Mouse (Mus musculus) brain, embryonic 18.5 days (tissue): ENCODE results near the gene Tnf.
"Not testable (repeated sequence)": the region's sequence is repeated elsewhere in the genome, so short reads cannot be mapped to it uniquely, and the experiment has no call there.

Experiments
- DNase-seq: peaks from one replicate; pipeline ENCODE4 v3.0.0-alpha.2; 2012; ENCODE audit warnings: low read depth, low spot score

The Tnf gene

DNA sequence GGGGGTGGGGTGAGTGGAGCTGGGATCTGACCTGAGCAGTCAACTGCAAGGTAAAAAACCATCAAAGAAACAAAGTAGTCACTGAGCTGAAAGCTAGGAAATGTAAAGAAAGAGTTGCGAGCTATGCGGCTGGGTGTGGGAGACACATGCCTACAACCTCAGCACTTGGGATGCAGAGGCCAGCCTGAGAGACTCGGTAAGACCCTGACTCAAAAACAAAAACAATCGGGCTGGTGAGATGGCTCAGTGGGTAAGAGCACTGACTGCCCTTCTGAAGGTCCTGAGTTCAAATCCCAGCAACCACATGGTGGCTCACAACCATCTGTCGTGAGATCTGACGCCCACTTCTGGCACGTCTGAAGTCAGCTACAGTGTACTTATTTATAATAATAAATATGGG lies 32.3 kb upstream of the Tnf start:
- DNase-seq = not testable (repeated sequence)

DNA sequence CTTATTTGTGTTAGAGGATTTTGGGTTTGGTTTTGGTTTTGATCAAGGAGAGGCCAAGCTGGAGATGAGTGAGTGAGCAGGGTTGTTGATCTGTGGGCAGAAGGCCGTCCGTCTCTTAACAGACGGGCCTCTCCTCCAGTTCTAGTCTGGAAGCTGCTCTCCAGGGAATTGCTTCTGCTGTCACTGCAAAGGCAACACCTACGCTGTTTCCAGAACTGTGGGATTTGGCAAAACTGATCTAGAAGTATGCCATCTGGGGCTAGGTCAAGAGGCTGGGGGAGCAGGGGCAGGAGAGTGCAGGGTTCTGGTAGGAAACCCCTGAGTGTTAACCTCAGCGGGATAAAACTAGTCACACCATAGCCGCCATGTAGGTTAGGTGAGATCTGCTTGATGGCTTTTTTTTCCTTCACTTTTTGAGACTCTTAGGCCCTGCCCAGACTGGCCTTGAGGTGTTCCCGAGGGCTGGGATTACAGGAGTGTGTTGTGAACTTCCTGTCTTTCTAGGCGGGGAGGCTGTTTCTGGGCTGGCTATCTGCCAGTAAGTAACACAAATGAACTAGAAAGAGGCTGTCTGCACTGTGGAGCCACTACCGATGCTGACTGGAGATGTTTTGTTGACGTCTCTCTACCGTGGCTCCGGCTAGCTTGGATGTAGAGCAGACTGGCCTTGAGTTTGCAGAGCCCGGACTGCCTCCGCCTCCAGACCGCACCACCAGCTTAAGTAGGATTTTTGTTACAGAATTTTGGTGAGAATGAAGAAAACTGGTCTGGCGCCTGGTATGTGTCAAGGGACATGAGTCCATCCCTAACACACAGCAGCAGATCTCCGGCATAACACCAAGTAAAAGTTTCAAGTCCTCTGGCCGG lies 31.5 kb upstream of the Tnf start, which contains the start of gene Atp6v1g2:
Atp6v1g2 (plus strand) TSS at position 547 of the 867 bp plus-strand sequence.
- no peak for DNase-seq

DNA sequence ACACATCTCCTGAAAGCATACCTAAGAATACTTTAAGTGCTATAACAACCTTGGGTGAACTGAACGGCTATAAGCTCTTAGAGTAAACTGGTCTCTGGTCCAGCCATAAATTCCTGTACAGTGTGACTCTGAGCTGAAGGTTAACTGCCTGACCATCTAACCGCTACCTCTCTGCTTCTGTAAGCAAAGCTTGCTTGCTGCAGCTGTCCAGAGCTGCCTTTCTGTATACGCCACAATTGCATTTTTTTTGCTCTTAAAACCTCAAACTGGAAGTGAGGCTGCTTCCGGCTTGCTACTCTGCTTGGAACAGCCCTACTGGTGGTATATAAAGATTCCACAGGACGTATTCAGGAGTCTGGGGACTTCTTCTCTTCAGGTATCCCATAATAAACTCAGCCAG lies 30.9 kb upstream of the Tnf start:
- DNase-seq = no peak

DNA sequence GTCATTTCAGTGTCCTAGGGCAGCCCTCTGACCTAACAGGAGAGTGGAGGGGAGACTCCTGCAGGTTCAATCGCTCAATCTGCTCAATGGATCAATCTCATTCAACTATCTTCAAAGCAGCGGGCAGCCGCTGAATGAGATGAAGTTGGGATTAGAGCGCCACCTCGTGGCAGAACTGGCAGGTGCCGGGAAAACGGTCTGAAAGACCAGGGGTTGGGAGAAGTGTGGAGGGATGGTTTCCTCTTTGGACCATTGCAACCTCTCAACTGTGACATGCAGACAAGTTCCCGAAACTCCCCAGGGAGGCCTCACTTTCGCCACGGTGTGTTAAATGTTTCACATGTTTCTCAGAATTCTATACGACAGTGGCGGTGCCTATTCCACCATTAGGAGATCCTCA lies 30.2 kb upstream of the Tnf start:
- DNase-seq = peak; percentile 34

DNA sequence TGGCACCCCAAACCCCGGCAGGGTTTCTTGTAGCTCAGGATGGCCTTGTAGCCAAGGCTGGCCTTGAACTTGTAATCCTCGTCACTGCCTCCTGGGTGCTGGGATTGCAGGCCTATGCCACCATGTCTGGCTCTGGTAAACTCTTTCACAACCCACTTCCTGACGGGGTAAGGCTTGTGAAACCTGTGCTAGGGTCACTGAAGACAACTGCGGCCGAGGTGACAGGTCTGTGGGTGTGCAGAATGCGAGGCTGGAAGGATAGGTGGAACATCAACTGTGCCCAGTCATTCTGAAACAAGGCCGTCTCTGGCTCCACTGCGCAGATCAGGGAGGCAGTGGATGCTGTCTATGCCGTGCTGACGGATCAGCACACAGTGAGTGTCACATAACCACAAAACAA lies 29.2 kb upstream of the Tnf start:
- no peak for DNase-seq

DNA sequence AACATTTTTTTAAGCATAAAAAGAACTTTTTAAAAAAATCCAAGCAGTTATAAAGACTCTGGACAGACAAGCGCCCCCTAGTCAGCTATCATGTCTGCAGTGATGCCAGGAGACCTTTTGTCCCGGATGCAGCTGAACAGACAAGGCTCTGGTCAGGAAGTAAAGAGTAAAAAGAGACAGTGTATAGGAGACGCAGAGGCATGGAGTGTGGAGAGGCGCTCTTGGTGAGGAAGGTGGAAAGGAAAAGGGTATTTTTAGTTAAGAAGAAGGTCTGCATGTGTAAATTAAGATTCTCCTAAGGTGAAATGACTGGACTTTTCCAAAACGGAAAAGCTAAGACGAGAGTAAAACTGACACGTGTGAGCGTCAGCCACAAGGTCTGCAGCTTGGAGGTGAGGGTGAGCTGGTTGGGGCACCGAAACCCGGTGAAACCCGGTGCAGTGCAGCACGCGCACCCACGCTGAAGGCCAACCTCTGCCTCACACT lies 24.8 kb upstream of the Tnf start:
- DNase-seq = no peak

- DNase-seq = no peak
Measured at GRCm38 (mm10) chr17:35225456-35225855, 23.6 kb upstream of the Tnf start.

GRCm38 (mm10) chr17:35224641-35225040 lies 22.8 kb upstream of the Tnf start:
- DNase-seq = no peak

GRCm38 (mm10) chr17:35222299-35222698 lies 20.5 kb upstream of the Tnf start:
- no peak for DNase-seq

DNA sequence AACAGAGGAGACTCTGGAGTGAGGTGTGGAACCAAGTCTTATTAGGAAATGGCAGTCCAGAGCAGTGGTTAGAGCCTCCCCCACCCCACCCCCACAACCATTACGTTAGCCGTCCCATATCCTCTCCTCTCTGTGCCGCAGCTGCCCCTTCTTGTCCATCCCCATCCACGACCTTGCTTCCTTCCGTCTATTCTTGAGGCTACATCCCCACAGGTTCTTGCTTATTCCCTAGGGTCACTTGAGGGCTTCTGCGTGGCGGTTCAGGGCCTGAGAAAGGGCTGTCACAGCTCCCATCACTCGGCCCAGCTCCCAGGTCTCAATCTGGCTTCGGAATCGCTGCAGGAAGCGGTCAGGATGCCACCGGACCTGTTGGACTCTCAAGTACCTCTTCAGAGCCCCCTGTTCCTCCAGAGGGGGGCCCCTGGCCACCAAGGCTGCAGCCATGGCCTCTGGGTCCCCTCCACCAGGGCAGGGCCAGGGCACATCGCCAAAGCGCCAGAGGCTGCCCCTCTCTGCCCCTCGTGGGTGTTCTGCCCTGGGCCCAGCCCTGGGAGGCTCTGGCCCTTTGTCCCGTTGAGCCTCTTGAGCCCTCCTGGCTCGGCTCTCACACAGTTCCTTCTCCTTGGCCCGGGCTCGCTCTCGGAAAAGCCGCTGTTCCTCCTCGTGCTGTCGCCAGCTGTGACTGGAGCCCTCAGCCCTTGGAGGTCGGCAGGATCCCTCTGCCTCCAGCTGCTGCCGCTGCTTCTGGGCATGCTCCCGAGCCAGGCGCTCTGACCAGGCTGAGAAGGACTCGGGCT lies 18.5 kb upstream of the Tnf start, which contains the start of gene Gm16181:
Gm16181 (plus strand) TSS at position 679 of the 797 bp plus-strand sequence.
- DNase-seq = no peak

GRCm38 (mm10) chr17:35219601-35220041 lies 17.8 kb upstream of the Tnf start:
- no peak for DNase-seq

DNA sequence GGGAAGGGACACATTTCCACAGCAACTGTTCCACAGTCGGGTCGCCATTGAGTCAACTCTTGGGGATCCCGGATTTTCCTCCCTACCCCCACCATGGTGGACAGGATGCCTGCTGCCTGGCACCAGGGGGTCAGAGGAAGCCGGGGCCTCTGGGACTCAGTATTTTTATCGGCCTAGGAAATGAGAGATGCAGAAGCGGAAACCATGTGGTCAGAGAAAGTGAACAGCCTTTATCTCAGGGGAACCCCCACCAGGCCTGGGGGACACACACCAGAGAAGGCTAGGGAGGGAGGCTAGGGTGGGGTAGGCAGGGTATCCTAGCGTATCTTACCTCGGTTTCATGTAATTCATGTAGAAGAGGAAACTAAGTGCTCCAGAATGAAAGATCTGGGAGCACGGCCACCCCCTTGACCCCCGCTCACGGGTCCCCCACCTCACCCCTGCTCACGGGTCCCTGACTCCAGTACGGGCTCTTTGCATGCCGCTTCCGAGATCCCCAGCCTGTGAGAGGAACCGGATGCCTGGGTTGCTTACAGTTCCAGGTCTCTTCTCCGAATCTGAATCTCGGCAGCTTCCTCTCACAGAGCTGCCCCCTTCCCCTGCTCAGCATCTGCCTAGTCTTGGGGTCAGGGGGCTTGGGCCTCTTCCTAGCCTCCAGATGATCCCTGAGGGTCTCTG lies 16.8 kb upstream of the Tnf start:
- DNase-seq = no peak

DNA sequence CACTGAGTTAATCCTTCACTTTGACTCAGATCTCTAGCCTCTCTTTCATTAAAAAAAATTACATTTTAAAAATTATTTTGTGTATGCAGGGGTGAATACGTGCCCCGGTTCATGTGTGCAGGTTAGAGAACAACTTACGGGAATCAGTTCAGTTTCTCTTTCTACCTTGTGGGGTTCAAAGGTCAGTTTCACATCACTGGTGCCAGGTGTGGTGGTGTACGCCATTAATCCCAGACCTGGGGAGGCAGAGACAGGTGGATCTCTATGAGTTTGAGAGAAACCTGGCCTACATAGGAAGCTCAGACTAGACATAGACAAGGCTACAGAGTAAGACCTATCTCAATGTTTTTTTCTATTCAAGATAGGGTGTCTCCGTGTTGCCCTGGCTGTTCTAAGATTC lies 11.3 kb upstream of the Tnf start:
- no peak for DNase-seq

DNA sequence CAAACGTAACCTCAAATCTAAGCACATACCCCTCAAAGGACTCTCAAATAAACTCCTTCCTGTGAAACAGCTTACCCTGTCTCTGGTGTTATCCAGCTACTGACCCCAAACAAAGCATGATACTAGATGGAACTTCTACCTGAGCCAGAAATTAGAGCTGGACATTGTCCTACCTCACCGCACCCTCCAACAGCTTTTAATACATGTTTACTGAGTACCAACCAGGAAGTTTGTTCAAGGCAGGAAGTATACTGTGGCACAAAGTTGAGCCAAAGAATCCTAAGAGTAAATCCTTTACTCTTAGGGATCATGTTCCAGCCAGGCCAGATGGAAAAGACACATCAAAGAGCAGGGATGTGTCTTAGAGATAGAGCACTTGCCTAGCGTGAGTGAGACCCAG lies 8.8 kb upstream of the Tnf start:
- DNase-seq = no peak

DNA sequence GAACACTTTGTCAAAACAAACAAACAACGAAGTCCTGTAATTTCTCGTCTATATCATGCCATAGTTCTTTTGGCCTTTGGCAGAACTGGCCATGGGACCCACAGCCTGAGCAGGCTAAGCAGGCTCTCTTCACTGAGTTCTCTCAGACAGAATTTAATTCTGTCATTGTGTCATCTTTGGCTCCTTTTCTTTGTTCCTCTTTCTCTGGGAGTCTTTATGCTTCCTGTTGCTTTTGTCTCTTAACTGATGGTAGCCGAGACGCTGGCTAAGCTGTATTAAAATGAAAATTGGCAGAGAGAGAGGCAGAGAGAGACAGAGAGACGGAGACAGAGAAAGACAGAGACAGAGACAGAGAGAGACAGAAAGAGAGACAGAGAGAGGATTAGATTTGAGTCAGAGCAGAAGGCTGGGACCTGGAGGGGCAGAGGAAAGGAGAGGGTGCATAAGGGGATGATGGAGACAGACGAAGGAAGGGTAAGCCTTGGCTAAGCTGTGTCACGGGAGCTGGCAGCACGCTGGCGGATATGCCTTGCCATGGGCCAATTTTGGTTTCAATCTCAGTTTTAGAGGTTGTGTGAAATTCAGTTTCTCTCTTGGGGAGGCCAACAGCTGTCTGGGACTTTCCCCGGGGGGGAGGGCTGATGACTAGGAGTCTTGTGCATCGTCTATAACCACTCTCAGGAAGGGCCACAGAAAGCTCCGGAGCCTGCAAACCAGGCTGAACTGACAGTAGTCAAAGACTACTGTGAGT lies 8.2 kb upstream of the Tnf start:
- DNase-seq = no peak

GRCm38 (mm10) chr17:35205380-35205769 lies 3.6 kb upstream of the Tnf start:
- no peak for DNase-seq

DNA sequence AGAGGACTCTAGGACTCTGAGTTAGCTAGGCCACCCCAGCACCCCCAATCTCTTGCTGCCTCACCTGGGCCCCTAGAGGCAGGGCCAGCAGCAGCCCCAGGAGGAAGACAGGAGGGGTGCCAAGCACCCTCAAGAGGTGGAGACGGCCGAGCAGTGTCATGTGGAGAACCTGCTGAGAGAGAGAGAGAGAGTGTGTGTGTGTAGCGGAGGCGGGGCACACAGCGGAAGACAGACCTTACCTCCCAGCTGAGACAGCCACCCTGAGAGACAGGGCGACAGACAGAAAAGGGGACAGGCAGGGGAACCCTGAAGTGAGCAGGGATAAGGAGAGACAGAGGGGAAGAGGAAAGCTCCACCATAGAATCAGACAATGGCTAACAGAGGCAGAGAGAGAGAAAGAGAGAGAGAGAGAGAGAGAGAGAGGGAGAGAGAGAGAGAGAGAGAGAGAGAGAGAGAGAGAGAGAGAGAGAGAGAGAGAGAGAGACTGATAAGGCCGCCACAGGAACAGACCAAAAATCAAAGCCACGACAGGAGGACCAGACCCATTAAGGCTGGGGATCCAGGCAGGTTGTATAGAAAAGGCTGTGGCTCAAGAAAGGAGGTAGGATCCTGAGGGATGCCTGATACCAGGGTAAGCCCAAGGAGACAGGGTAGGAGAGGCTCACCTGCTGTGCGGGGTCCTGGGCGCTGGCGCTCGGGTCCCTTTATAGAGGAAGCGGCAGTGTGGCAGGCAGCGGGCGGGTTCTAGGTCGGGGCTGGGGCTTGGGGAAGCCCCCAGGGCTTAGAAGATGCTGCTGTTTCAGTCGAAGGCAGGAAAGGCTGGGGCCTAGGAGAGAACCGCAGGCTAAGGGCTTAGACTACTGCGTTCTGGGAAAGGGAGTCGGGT lies 2.9 kb upstream of the Tnf start, which contains the start of gene Lta:
Lta (minus strand) TSS at position 858 of the 886 bp plus-strand sequence.
- no peak for DNase-seq

DNA sequence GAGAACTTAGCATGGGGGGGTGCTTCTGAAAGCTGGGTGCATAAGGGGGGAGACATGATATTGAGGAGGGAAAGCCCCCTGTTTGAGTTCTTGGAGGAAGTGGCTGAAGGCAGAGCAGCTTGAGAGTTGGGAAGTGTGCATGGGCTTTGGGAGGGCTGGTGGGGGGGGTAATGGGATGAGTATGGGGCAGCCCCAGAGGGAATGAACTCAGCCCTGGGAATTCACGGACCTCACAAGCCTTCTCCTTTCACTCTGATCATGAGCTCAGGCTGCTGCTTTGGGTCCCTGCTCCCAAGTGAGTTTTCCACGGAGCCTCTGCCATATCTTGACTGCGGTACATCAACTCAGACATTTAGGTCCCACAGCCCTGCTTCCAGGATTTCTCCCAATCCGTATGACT lies 635 bp upstream of the Tnf start:
- no peak for DNase-seq

GRCm38 (mm10) chr17:35201128-35201527 lies 679 bp downstream of the Tnf start:
- no peak for DNase-seq

- no peak for DNase-seq
Measured at GRCm38 (mm10) chr17:35200398-35200797, 1.4 kb downstream of the Tnf start.
